Mouse (Mus musculus) forebrain, postnatal 0 days (tissue): Measurements from ENCODE around the gene CN725425. TPM values are rescaled to one million over a fixed set of nuclear protein-coding genes. Genes with fewer than 3 reads are reported as not detected.

ENCODE experiments used
- ATAC-seq: fragments of 200-750 bp; cut with Nextera tagmentation; 2 replicates; pipeline ENCODE4 v1.8.0; 2017; ENCODE audit warnings: mild to moderate bottlenecking, moderate library complexity
- DNase-seq: peaks from one replicate; pipeline ENCODE4 v3.0.0-alpha.2; 2015
- H3K27ac ChIP-seq: fragments of 300-500 bp; sonication (generic); 2 replicates; pipeline ENCODE4 v1.5.1; 2014; ENCODE audit warnings: low read depth, mild to moderate bottlenecking, antibody characterized with exemption, low read length, moderate library complexity, mixed read lengths
- H3K27me3 ChIP-seq: fragments of 300-500 bp; sonication (generic); 2 replicates; pipeline ENCODE4 v1.6.1; 2014; ENCODE audit warnings: mild to moderate bottlenecking, low read length, mixed read lengths; ENCODE audit not compliant: insufficient read depth
- H3K36me3 ChIP-seq: fragments of 300-500 bp; sonication (generic); 2 replicates; pipeline ENCODE4 v1.6.1; 2014; ENCODE audit warnings: mild to moderate bottlenecking, moderate library complexity; ENCODE audit not compliant: insufficient read depth
- H3K4me1 ChIP-seq: fragments of 300-500 bp; sonication (generic); 2 replicates; pipeline ENCODE4 v1.6.1; 2014; ENCODE audit warnings: antibody characterized with exemption; ENCODE audit not compliant: insufficient read depth
- H3K4me2 ChIP-seq: fragments of 300-500 bp; sonication (generic); 2 replicates; pipeline ENCODE4 v1.6.1; 2014; ENCODE audit warnings: low read depth, mild to moderate bottlenecking, moderate library complexity
- H3K4me3 ChIP-seq: fragments of 300-500 bp; sonication (generic); 2 replicates; pipeline ENCODE4 v1.5.1; 2014; ENCODE audit warnings: low read depth, low read length, mixed read lengths
- H3K9ac ChIP-seq: fragments of 300-500 bp; sonication (generic); 2 replicates; pipeline ENCODE4 v1.6.1; 2014; ENCODE audit warnings: mild to moderate bottlenecking
- H3K9me3 ChIP-seq: fragments of 300-500 bp; sonication (generic); 2 replicates; pipeline ENCODE4 v1.6.1; 2016; ENCODE audit warnings: low read length
- CTCF ChIP-seq: sonication (generic); IDR thresholded peaks from 2 replicates; pipeline ENCODE4 v1.5.1; 2016; ENCODE audit warnings: antibody characterized with exemption, control low read depth, low read depth
- WGBS: fragments of 180-500 bp; shearing (Covaris S2); extraction: QIAGEN DNeasy Blood & Tissue Kit; methylation state at CpG from one replicate; pipeline ENCODE4 v1.1.7; 2014; 5-methylcytosine and 5-hydroxymethylcytosine counted together
- polyA plus RNA-seq: library from polyadenylated mRNA; unstranded; fragments of >200 nt; fragmentation: Nextera tagmentation; extraction: Ambion mirVana; gene quantifications from 2 replicates; pipeline ENCODE4 v1.2.1, GENCODE M21; 2015
- total RNA-seq: library from RNA; depleted of rRNA; stranded (reverse); fragments of >200 nt; gene quantifications from 2 replicates; pipeline ENCODE4 v1.2.3, GENCODE M21; 2014

CN725425 gene
- total and polyA plus RNA-seq, 2 experiments from 2014 or later, result 0.12 TPM; not detected in 1

- WGBS, result 65% methylated on average over 5 of the region's 5 CpGs
- ATAC-seq (peak; percentile 53), DNase-seq (peak; percentile 26)
- H3K4me3 ChIP-seq, result no peak overlapping the region
- no peak overlapping the region for H3K9ac ChIP-seq
- no peaks in the 10 kb centered on the region for H3K36me3 ChIP-seq
- peak; percentile 42 for TF ChIP-seq CTCF
- H3K27me3 ChIP-seq, result no peaks in the 10 kb centered on the region
- no peaks in the 10 kb centered on the region for H3K9me3 ChIP-seq
- H3K27ac ChIP-seq, result no peak overlapping the region
- no peaks in the 10 kb centered on the region for H3K4me1 ChIP-seq
- no peak overlapping the region for H3K4me2 ChIP-seq
Observed at GRCm38 (mm10) chr15:91260578-91260977, 61.3 kb downstream of the CN725425 start.

- Histone ChIP-seq H3K9me3 (no peaks in the 10 kb centered on the region), H3K9ac (no peak overlapping the region), H3K4me1 (no peaks in the 10 kb centered on the region), H3K4me2 (no peak overlapping the region), H3K36me3 (0 out of 2 replicates have a peak, but pooled peaks cover 3% of the 10 kb centered on the region), H3K4me3 (no peak overlapping the region), H3K27ac (no peak overlapping the region), H3K27me3 (no peaks in the 10 kb centered on the region)
- DNase-seq (no peak), ATAC-seq (no peak)
- TF ChIP-seq CTCF, result no peak
- WGBS, result 90% methylated on average over 1 of the region's 1 CpGs
Observed at GRCm38 (mm10) chr15:91263926-91264325, 64.6 kb downstream of the CN725425 start.

- H3K27me3 ChIP-seq, result no peaks in the 10 kb centered on the region
- ATAC-seq, result no peak
- TF ChIP-seq CTCF, result no peak
- WGBS, result 92% methylated on average over 4 of the region's 4 CpGs
- no peaks in the 10 kb centered on the region for H3K4me1 ChIP-seq
- no peak overlapping the region for H3K27ac ChIP-seq
- peaks cover 3% of the 10 kb centered on the region; the same call in 1 of the 2 replicates for H3K36me3 ChIP-seq
- H3K4me3 ChIP-seq, result no peak overlapping the region
- H3K9ac ChIP-seq, result no peak overlapping the region
- no peak for DNase-seq
- no peak overlapping the region for H3K4me2 ChIP-seq
- H3K9me3 ChIP-seq, result no peaks in the 10 kb centered on the region
Observed at GRCm38 (mm10) chr15:91268532-91268931, 69.2 kb downstream of the CN725425 start.

GRCm38 (mm10) chr15:91275961-91276360 lies 76.7 kb downstream of the CN725425 start:
- ATAC-seq (no peak), DNase-seq (no peak)
- Histone ChIP-seq H3K9ac (no peak overlapping the region), H3K4me1 (no peaks in the 10 kb centered on the region), H3K4me2 (no peak overlapping the region), H3K9me3 (no peaks in the 10 kb centered on the region), H3K27me3 (no peaks in the 10 kb centered on the region), H3K36me3 (no peaks in the 10 kb centered on the region; the same call in 1 of the 2 replicates), H3K4me3 (no peak overlapping the region), H3K27ac (no peak overlapping the region)
- WGBS, result 77% methylated on average over 3 of the region's 3 CpGs
- TF ChIP-seq CTCF, result no peak

- no peaks in the 10 kb centered on the region for H3K4me1 ChIP-seq
- ATAC-seq, result no peak
- WGBS, result 96% methylated on average over 5 of the region's 5 CpGs
- no peaks in the 10 kb centered on the region for H3K36me3 ChIP-seq
- H3K4me3 ChIP-seq, result no peak overlapping the region
- H3K4me2 ChIP-seq, result no peak overlapping the region
- no peak overlapping the region for H3K27ac ChIP-seq
- H3K9me3 ChIP-seq, result no peaks in the 10 kb centered on the region
- H3K27me3 ChIP-seq, result no peaks in the 10 kb centered on the region
- no peak overlapping the region for H3K9ac ChIP-seq
- TF ChIP-seq CTCF, result no peak
- DNase-seq, result no peak
Observed at GRCm38 (mm10) chr15:91279571-91279970, 80.3 kb downstream of the CN725425 start.

GRCm38 (mm10) chr15:91281521-91281920 lies 82.2 kb downstream of the CN725425 start:
- H3K4me1 ChIP-seq, result no peaks in the 10 kb centered on the region
- 74% methylated on average over 5 of the region's 5 CpGs for WGBS
- H3K4me3 ChIP-seq, result no peak overlapping the region
- no peaks in the 10 kb centered on the region for H3K27me3 ChIP-seq
- H3K36me3 ChIP-seq, result no peaks in the 10 kb centered on the region
- H3K4me2 ChIP-seq, result no peak overlapping the region
- H3K9me3 ChIP-seq, result no peaks in the 10 kb centered on the region
- no peak for TF ChIP-seq CTCF
- DNase-seq (no peak), ATAC-seq (no peak)
- H3K27ac ChIP-seq, result no peak overlapping the region
- no peak overlapping the region for H3K9ac ChIP-seq

GRCm38 (mm10) chr15:91282822-91283221 lies 83.5 kb downstream of the CN725425 start:
- DNase-seq, result no peak
- no peak for TF ChIP-seq CTCF
- ATAC-seq, result no peak
- no peaks in the 10 kb centered on the region for H3K36me3 ChIP-seq
- no peak overlapping the region for H3K4me3 ChIP-seq
- no peaks in the 10 kb centered on the region for H3K9me3 ChIP-seq
- no peak overlapping the region for H3K9ac ChIP-seq
- H3K27me3 ChIP-seq, result no peaks in the 10 kb centered on the region
- H3K27ac ChIP-seq, result no peak overlapping the region
- H3K4me1 ChIP-seq, result no peaks in the 10 kb centered on the region
- no peak overlapping the region for H3K4me2 ChIP-seq
- 86% methylated on average over 7 of the region's 7 CpGs for WGBS
